Mouse (Mus musculus): ENCODE results near the gene Adap1.

DNA sequence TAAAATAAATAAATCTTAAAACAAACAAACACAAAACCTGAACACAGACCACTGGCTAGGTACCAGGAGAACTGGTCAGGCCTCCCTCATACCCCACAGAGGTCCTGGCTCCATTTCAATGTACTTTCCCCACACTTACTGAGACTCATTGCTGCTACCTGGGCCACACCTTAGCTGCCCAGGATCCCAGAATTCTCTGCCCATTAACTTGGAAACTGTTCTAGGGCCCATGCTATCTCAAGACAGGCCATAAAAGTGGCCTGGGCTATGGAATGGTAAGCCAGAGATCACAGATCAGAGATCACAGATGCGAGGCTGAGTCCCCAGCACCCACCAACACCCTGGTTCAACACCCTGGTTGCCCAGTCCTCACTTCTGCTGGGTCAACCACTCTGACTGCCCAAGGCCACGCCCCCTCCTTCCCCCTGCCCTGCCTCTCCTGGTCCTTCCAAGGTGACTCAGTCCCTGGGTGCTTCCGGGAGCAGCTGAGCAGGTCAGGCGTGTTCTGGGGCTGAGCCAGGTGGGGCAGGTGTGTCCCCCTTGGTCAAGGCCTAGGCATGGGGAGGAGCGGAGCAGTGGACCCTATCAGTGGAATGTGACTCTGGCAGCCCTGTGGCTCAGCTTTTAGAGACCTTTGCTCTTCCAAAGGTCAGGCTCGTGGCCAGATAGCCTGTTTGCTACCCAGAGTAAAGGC lies 8.3 kb downstream of the Adap1 start:
- no peak for TF ChIP-seq CTCF (IDR thresholded peaks at IDR 0.05; ENCODE audit: extremely low read depth, insufficient read depth, low read length)
- no peak for TF ChIP-seq POLR2A (IDR thresholded peaks at IDR 0.05; ENCODE audit: extremely low read depth, insufficient read depth, low read length)
